Mouse (Mus musculus) left cerebral cortex, adult 2 months (tissue): ENCODE data around the gene Hist2h2be. TPM values are rescaled to one million over a fixed set of nuclear protein-coding genes. Genes with fewer than 3 reads are reported as not detected.
"Not testable (repeated sequence)": the region's sequence is repeated elsewhere in the genome, so short reads cannot be mapped to it uniquely, and the experiment has no call there.

Experiments used
- DNase-seq, 2 experiments: peaks; one replicate each; pipeline ENCODE4 v3.0.0; 2021 to 2022; ENCODE audit warnings: low spot score in 2 of 2, mixed read lengths in 1 of 2; ENCODE audit errors: extremely low spot score in 1 of 2
- H3K27ac ChIP-seq: fragments of 200-600 bp; 2 replicates; pipeline ENCODE4 v1.8.1; 2022
- H3K4me3 ChIP-seq: fragments of 200-600 bp; 2 replicates; pipeline ENCODE4 v1.8.1; 2022
- CTCF ChIP-seq: fragments of 200-600 bp; IDR thresholded peaks from 2 replicates; pipeline ENCODE4 v1.8.1; 2022; ENCODE audit warnings: antibody characterized with exemption, mild to moderate bottlenecking, moderate library complexity
- intact Hi-C: fragments of 180-260 bp; cut with DNase I; formaldehyde crosslinking; loops from one replicate; pipeline ENCODE4 v1.15.1; 2025
- microRNA-seq, 2 experiments: library from miRNA; unstranded; fragments of <30 nt; microRNA quantifications; one replicate each; pipeline ENCODE4 v1.2.0; 2021
- total RNA-seq, 2 experiments: library from RNA; stranded (reverse); gene quantifications; 2 replicates each; pipeline ENCODE4 v1.2.3; 2021

Hist2h2be gene
- total RNA-seq, 2 experiments from 2014 or later = 5.4 to 5.6 TPM

DNA sequence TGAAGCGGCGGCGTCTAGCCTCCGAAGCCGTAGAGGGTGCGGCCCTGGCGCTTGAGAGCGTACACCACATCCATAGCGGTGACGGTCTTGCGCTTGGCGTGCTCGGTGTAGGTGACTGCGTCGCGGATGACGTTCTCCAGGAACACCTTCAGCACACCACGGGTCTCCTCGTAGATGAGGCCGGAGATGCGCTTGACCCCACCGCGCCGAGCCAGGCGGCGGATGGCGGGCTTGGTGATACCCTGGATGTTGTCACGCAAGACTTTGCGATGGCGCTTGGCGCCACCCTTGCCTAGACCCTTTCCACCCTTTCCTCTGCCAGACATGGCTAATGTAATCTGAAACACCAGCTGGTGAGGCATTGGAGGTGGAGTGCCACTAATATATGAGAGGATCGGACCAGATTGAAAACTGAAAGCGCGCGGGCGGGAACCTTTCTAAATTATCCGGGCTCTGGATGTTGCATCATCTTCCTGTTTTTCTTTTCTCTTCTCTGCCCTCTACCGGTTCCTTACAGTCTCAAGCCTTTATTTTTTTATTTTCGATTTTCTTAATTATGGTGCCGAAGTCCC is 42.1 kb downstream of the Hist2h2be start, which contains the start of gene Hist2h4:
TSS of gene Hist2h4 (minus strand) at position 333 of the 572 bp plus-strand sequence.
- intact Hi-C loops = loop anchor here (1.0 to 5.0 kb wide), 4 partner anchors 23 to 206 kb away; partner anchors contain the start of genes Hist2h2aa2, Hist2h2ac, Hist2h2be and Vps45

GRCm38 (mm10) chr3:96263558-96264403 is 42.9 kb downstream of the Hist2h2be start:
- Histone ChIP-seq H3K4me3 (peak overlapping the region; percentile 83), H3K27ac (peak overlapping the region; percentile 94)
- peak; percentile 38 for DNase-seq
- intact Hi-C loops = loop anchor here (1.0 to 5.0 kb wide), 3 partner anchors 23 to 206 kb away; partner anchors contain the start of genes Hist2h2aa2, Hist2h2ac, Hist2h2be and Vps45
- TF ChIP-seq CTCF = no peak

More for the DNA sequence above, 42.1 kb downstream of the Hist2h2be start, which contains the start of gene Hist2h4:
- Histone ChIP-seq H3K4me3 (peak within 1 kb of the TSS; percentile 83), H3K27ac (peak within 1 kb of the TSS; percentile 94)
- DNase-seq = peak; percentile 95 to 96
- peak; percentile 75 for TF ChIP-seq CTCF

DNA sequence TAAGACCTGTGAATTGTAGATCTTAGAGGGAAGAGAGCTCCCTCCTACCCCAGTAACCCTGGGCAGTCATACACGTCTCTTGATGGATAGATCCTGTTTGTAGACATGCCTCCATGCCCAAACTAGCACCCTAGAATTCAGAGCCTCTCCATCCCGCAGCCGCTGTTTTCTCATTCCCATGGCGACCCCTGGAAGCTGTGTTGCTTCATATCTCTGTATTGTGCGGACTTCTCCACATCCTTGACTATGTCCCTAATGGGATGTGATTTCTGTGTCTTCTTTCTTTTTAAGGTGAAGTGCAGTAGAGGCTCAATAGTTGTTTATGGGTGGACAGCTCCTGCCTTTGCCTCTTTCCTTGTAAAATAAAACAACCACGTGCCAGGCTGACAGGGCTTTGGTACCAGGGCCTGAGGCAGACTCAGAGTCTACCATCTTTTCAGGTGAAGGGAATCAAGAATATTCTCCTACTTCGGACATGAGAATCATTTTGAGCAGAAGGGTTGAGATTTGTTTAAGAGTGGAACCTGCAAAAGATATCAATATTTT is 43.6 kb downstream of the Hist2h2be start:
- no peak for TF ChIP-seq CTCF
- Histone ChIP-seq H3K27ac (peak overlapping the region; percentile 94), H3K4me3 (no peak overlapping the region; the same call in 1 of the 2 replicates)
- intact Hi-C loops = loop anchor here (5.0 kb wide), 1 partner anchor 207 kb away; the partner anchor contains the start of gene Vps45
- DNase-seq = no peak

DNA sequence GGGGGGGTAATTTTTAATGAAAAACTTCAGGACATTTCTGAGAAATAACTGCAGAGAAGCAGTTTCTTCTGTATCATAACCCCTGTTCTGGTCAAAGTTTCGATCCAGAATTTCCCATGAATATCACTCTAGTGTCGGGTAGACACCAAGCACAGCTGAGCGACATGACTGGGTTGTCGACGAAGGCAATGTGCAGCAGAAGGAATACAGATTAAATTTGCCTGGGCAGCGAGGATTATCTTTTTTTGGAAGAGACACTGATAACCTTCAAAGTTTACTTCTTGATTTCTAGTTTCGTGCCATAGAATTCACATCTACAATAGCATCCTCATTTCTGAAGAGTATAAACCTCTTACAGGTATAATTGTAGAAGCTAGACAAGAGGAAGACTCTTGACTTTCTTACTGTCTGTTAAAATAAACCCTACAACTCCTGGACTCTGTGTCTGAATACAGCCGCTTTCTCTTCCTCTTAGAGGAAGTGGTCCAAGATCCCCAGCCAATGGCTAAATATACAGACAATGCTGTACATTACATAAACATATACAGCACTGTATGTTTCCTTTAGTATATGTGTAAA is 45.3 kb downstream of the Hist2h2be start:
- Histone ChIP-seq H3K27ac (no peak overlapping the region), H3K4me3 (no peak overlapping the region)
- no peak for DNase-seq
- intact Hi-C loops = no loop called here
- TF ChIP-seq CTCF = no peak

DNA sequence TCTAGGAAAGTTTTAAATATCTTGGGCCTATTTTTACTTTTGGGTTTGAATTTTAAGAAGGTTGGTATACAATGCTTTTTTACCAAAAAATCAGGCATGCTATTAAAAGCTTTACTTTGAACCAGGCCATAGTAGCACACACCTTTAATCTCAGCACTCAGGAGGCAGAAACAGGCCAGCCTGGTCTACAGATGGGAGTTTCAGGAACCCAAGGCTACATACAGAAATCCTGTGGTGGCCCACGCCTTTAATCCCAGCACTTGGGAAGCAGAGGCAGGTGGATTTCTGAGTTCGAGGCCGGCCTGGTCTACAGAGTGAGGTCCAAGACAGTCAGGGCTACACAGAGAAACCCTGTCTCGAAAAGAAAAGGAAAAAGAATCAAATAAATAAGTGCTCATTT is 46.6 kb downstream of the Hist2h2be start:
- no peak for DNase-seq
- Histone ChIP-seq H3K27ac (peak overlapping the region; percentile 89), H3K4me3 (peak overlapping the region; percentile 53; the same call in 1 of the 2 replicates)
- intact Hi-C loops = no loop called here
- no peak for TF ChIP-seq CTCF

DNA sequence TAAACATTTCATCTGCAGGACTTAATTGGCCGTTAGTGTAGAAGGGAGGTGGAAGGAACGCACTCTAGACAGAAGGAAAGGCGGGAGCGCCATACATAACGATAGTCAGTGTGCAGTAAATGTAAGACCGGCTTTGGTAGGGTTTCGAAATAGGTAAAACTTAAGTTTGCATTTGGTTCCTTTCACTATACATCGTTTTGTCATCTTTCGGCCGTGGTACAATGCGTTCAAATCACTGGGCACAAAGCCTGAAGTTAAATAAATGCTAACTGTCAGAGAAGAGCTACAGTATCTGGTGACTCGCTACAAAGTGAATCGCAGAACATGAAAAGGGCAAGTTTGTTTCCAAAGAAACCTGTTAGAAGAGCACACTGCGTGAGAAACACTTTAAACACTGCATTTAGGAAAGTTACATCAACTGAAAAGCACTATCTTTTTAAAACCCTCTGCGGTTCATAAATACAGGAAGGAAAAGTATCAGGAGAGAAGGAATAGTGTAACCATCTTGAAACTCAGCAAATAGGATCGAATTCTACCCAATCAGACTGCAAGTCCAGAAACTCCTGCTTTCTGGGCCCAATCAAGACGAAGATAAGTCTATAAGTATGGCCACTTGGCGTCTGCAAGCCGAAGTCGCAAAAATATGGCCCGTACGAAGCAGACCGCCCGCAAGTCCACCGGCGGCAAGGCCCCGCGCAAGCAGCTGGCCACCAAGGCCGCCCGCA is 47.3 kb downstream of the Hist2h2be start, which contains the start of gene Hist2h3b:
TSS of gene Hist2h3b (plus strand) at position 604 of the 725 bp plus-strand sequence.
- peak within 1 kb of the TSS; percentile 54 for H3K4me3 ChIP-seq
- no peak for TF ChIP-seq CTCF
- intact Hi-C loops = no loop called here

DNA sequence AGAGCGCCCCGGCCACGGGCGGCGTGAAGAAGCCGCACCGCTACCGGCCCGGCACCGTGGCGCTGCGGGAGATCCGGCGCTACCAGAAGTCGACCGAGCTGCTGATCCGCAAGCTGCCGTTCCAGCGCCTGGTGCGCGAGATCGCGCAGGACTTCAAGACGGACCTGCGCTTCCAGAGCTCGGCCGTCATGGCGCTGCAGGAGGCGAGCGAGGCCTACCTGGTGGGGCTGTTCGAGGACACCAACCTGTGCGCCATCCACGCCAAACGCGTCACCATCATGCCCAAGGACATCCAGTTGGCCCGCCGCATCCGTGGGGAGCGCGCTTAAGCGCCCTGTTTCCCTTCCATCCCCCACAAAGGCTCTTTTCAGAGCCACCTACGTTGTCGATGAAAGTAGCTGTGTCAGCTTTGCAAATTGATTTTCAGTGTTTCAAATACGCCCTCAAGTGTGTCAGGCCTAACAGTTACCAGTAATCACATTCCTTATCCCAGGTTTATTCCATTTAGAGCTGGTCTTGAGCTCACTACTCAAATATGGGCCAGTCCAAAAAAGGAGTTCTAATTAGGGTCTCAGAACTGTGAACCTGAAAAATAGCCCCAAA is 48.0 kb downstream of the Hist2h2be start:
- H3K4me3 ChIP-seq = peak overlapping the region; percentile 53
- H3K27ac ChIP-seq = peak overlapping the region; percentile 93
- peak in 1 of 2 experiments; percentile 21 for DNase-seq
- intact Hi-C loops = not testable (repeated sequence)

More for the DNA sequence above, 47.3 kb downstream of the Hist2h2be start, which contains the start of gene Hist2h3b:
- DNase-seq = peak; percentile 82 to 83
- peak within 1 kb of the TSS; percentile 93 for H3K27ac ChIP-seq

- intact Hi-C loops = no loop called here
- TF ChIP-seq CTCF = no peak
- Histone ChIP-seq H3K4me3 (peak within 1 kb of the TSS; percentile 54), H3K27ac (peak within 1 kb of the TSS; percentile 93)
- DNase-seq = peak; percentile 90
Measured at GRCm38 (mm10) chr3:96269511-96270474, 48.9 kb downstream of the Hist2h2be start, which contains the start of gene Hist2h2bb. Gene Hist2h2bb (plus strand): TSS chr3:96269752.

Small RNA genes within 50 kb of the gene (microRNA-seq; reads per million reads assigned to microRNA genes)
- gene Gm44492 (0 reads per million in 2 experiments), gene Gm47311 (0 reads per million in 2 experiments), gene Gm47313 (0 reads per million in 2 experiments)

Other genes with a start within 250 kb of the Hist2h2be start
- gene Plekho1, start 225.1 kb upstream of the Hist2h2be start, total RNA-seq = 10 to 100 TPM; 73.5 to 86.9 TPM
- 10 to 100 TPM; 38.3 to 45.9 TPM for gene Vps45, start 162.7 kb upstream of the Hist2h2be start, total RNA-seq
- 10 to 100 TPM; 33.3 to 33.4 TPM for gene Otud7b, start 116.6 kb upstream of the Hist2h2be start, total RNA-seq
- gene Mtmr11, start 59.1 kb upstream of the Hist2h2be start, total RNA-seq = 1 to 10 TPM; 7.3 to 8.1 TPM
- gene Sf3b4, start 48.8 kb upstream of the Hist2h2be start, total RNA-seq = 10 to 100 TPM; 44.0 to 45.5 TPM
- gene Sv2a, start 40.0 kb upstream of the Hist2h2be start, total RNA-seq = 100 to 1,000 TPM; 408 TPM
- gene Bola1, start 1.4 kb upstream of the Hist2h2be start, total RNA-seq = 10 to 100 TPM; 14.8 to 15.1 TPM
- 10 to 100 TPM; 10.4 to 10.8 TPM for gene Hist2h2ab, start 1.3 kb upstream of the Hist2h2be start, total RNA-seq
- gene Hist2h2ac, start 239 bp upstream of the Hist2h2be start, total RNA-seq = 10 to 100 TPM; 20.6 to 30.5 TPM
- 1 to 10 TPM; 5.7 to 6.8 TPM for gene Hist2h3c2, start 18.0 kb downstream of the Hist2h2be start, total RNA-seq
- 100 to 1,000 TPM; 156 to 184 TPM for gene Hist2h2aa2, start 19.2 kb downstream of the Hist2h2be start, total RNA-seq
- 10 to 100 TPM in 1 of 2 experiments, not detected in 1; 19.2 TPM for gene Hist2h2aa1, start 24.4 kb downstream of the Hist2h2be start, total RNA-seq
- not detected for gene Hist2h3c1, start 25.6 kb downstream of the Hist2h2be start, total RNA-seq
- 10 to 100 TPM; 26.8 to 31.9 TPM for gene Hist2h4, start 42.2 kb downstream of the Hist2h2be start, total RNA-seq
- gene Hist2h3b, start 47.5 kb downstream of the Hist2h2be start, total RNA-seq = 10 to 100 TPM; 32.7 to 45.5 TPM
- gene Hist2h2bb, start 48.6 kb downstream of the Hist2h2be start, total RNA-seq = 100 to 1,000 TPM; 136 to 154 TPM
- gene Fcgr1, start 72.8 kb downstream of the Hist2h2be start, total RNA-seq = 1 to 10 TPM; 2.0 to 2.7 TPM
- gene BC107364, start 231.2 kb downstream of the Hist2h2be start, total RNA-seq = not detected